ENCODE assay signal across 23 mouse cellular contexts in genomic region chr10:61931678-61932077, GRCm38 (mm10). TPM values are rescaled to one million over a fixed set of nuclear protein-coding genes. Genes with fewer than 3 reads are reported as not detected.
A peak's percentile ranks its signal among the peaks of the same experiment; 100 is the strongest.
DNase-seq lines count a peak whose midpoint lies in the region; ATAC-seq lines count a peak whose summit lies in the region.
"Had no signal": no experiment of that assay in that cellular context is flagged by ENCODE, and none has a peak within 500 bp of the region (broad histone marks: within the 10 kb centered on the region; RNA-seq: fewer than 3 reads in every experiment).

No protein-coding gene starts in this region.

- H3K4me3 ChIP-seq in heart, embryonic 15.5 days = no peak overlapping the region
- no peak overlapping the region for H3K4me3 ChIP-seq in embryonic facial prominence, embryonic 10.5 days
- H3K4me3 ChIP-seq: embryonic facial prominence, embryonic 15.5 days; hindbrain, embryonic 13.5 days; limb, embryonic 13.5 days; liver, embryonic 13.5 days; neural tube, embryonic 15.5 days; stomach, embryonic 15.5 days had no signal

- peak overlapping the region; percentile 33; the same call in 1 of the 2 replicates for H3K27ac ChIP-seq in heart, embryonic 15.5 days
- peak overlapping the region; percentile 49; the same call in 1 of the 2 replicates for H3K27ac ChIP-seq in embryonic facial prominence, embryonic 10.5 days (replicated peaks)
- H3K27ac ChIP-seq: embryonic facial prominence, embryonic 15.5 days; hindbrain, embryonic 13.5 days; limb, embryonic 13.5 days; liver, embryonic 13.5 days; neural tube, embryonic 15.5 days; stomach, embryonic 15.5 days had no signal

- H3K9me3 ChIP-seq in heart, embryonic 15.5 days (replicated peaks) = no peaks in the 10 kb centered on the region
- H3K9me3 ChIP-seq in embryonic facial prominence, embryonic 10.5 days = 0 out of 2 replicates have a peak, but pooled peaks cover under 1% of the 10 kb centered on the region
- H3K9me3 ChIP-seq: embryonic facial prominence, embryonic 15.5 days; G1E; hindbrain, embryonic 13.5 days; limb, embryonic 13.5 days; liver, embryonic 13.5 days; neural tube, embryonic 15.5 days; stomach, embryonic 15.5 days had no signal

- no peak overlapping the region for H3K4me2 ChIP-seq in heart, embryonic 15.5 days
- H3K4me2 ChIP-seq: embryonic facial prominence, embryonic 15.5 days; hindbrain, embryonic 13.5 days; limb, embryonic 13.5 days; liver, embryonic 13.5 days; neural tube, embryonic 15.5 days; stomach, embryonic 15.5 days had no signal

- H3K36me3 ChIP-seq in heart, embryonic 15.5 days = no peaks in the 10 kb centered on the region
- H3K36me3 ChIP-seq in embryonic facial prominence, embryonic 10.5 days (replicated peaks) = no peaks in the 10 kb centered on the region
- H3K36me3 ChIP-seq: embryonic facial prominence, embryonic 15.5 days; G1E; hindbrain, embryonic 13.5 days; limb, embryonic 13.5 days; liver, embryonic 13.5 days; neural tube, embryonic 15.5 days; stomach, embryonic 15.5 days had no signal

- H3K27me3 ChIP-seq in heart, embryonic 15.5 days = no peaks in the 10 kb centered on the region
- H3K27me3 ChIP-seq in embryonic facial prominence, embryonic 10.5 days (replicated peaks; ENCODE audit: low read depth, poor library complexity, severe bottlenecking) = peaks cover 25% of the 10 kb centered on the region

- H3K9ac ChIP-seq in heart, embryonic 15.5 days = no peak overlapping the region
- H3K9ac ChIP-seq: embryonic facial prominence, embryonic 15.5 days; forebrain, postnatal 0 days; hindbrain, embryonic 13.5 days; limb, embryonic 13.5 days; liver, embryonic 13.5 days; neural tube, embryonic 15.5 days; stomach, embryonic 15.5 days had no signal

- peaks cover 60% of the 10 kb centered on the region for H3K4me1 ChIP-seq in heart, embryonic 15.5 days (replicated peaks)
- peaks cover 83% of the 10 kb centered on the region for H3K4me1 ChIP-seq in embryonic facial prominence, embryonic 10.5 days

- peak; percentile 13 to 40 for DNase-seq in adrenal gland, adult (ENCODE audit: inconsistent age in 2 of 2, low spot score in 1 of 2)
- no peak for DNase-seq in adrenal gland, adult 18-20 months (ENCODE audit: low spot score in 2 of 2)
- no peak for DNase-seq in heart, adult 18-20 months
- peak; percentile 21 for DNase-seq in kidney, postnatal 14 days
- no peak for DNase-seq in kidney, postnatal 10 days
- peak; percentile 44 for DNase-seq in embryonic facial prominence, embryonic 10.5 days (ENCODE audit: low spot score)
- DNase-seq in cerebellum, postnatal 14 days = no peak
- DNase-seq: cerebellum, adult 18-20 months; cerebellum, postnatal 36 days; forebrain, postnatal 0 days; gastrocnemius, postnatal 36 days; liver, embryonic 13.5 days; thymus, adult 18-20 months had no signal

- ATAC-seq in heart, embryonic 15.5 days (replicated peaks; ENCODE audit: insufficient number of reproducible peaks, insufficient read depth, low FRiP score, low read depth) = no peak
- ATAC-seq: activated CD4-positive, CD25-positive, alpha-beta regulatory T cell, adult 4 months; forebrain, postnatal 0 days; inflammation-experienced regulatory T-cells, adult 6 months; midbrain, embryonic 16.5 days had no signal

- 41% methylated on average over 6 of the region's 6 CpGs for WGBS in heart, embryonic 15.5 days
- 38% methylated on average over 6 of the region's 6 CpGs for WGBS in embryonic facial prominence, embryonic 10.5 days

RNA-seq across cellular contexts. Expression of gene Col13a1, which starts 47.2 kb away (rescaled TPM):
- total RNA-seq in adrenal gland, adult 18-20 months (2021) = 10 to 100 TPM in 1 of 2 experiments, 1 to 10 TPM in 1; 5.9 to 11.7 TPM
- 6.2 and 8.7 TPM in 2 replicates for polyA plus RNA-seq in heart, embryonic 15.5 days (2015; fragmentation: Nextera tagmentation; extraction: Ambion mirVana)
- under 1 TPM; 0.49 to 0.72 TPM for total RNA-seq in heart, adult 18-20 months (2021)
- 6.0 and 6.1 TPM in 2 replicates for polyA plus RNA-seq in embryonic facial prominence, embryonic 10.5 days (2016; fragmentation: Nextera tagmentation; extraction: Ambion mirVana)
- polyA plus RNA-seq: activated CD4-positive, CD25-positive, alpha-beta regulatory T cell, adult 4 months; G1E; inflammation-experienced regulatory T-cells, adult 6 months had no signal

Comparison
In these comparisons a context has a peak if more than half of its experiments do, and no peak if none do; other contexts are left out.
1. DNase-seq: peak in adrenal gland, adult (2 of 2), kidney, postnatal 14 days (single experiment) and embryonic facial prominence, embryonic 10.5 days (single experiment); none in adrenal gland, adult 18-20 months (0 of 2), heart, adult 18-20 months (0 of 2), kidney, postnatal 10 days (single experiment) and cerebellum, postnatal 14 days (0 of 2).
2. RNA of gene Col13a1, which starts 47.2 kb away (total RNA-seq): 5.9 to 11.7 TPM in adrenal gland, adult 18-20 months; 0.49 to 0.72 TPM in heart, adult 18-20 months; every median in the first group is over 4 times any median in the second.